Mouse (Mus musculus) thymus, adult 2 months (tissue): ENCODE results near the gene Frg2f1.

Source experiments
- CTCF ChIP-seq: fragments of 200-500 bp; IDR thresholded peaks from 2 replicates; pipeline ENCODE4 v1.5.1; 2012; ENCODE audit warnings: mild to moderate bottlenecking, control low read depth, low read length, moderate library complexity, borderline replicate concordance; ENCODE audit not compliant: control insufficient read depth, poor library complexity, insufficient read depth; ENCODE audit errors: extremely low read depth
- POLR2A ChIP-seq: fragments of 200-500 bp; IDR thresholded peaks from 2 replicates; pipeline ENCODE4 v1.6.1; 2012; ENCODE audit warnings: mild to moderate bottlenecking, low read length, control low read depth, moderate library complexity; ENCODE audit not compliant: control insufficient read depth, poor library complexity, insufficient read depth; ENCODE audit errors: extremely low read depth

- no peak for TF ChIP-seq POLR2A
- TF ChIP-seq CTCF = no peak
Measured at GRCm38 (mm10) chr4:119484882-119485281, 54.4 kb downstream of the Frg2f1 start.
